ENCODE assay signal across 24 mouse cellular contexts in genomic region chr5:111720726-111721125, GRCm38 (mm10). TPM values are rescaled to one million over a fixed set of nuclear protein-coding genes. Genes with fewer than 3 reads are reported as not detected.
DNase-seq lines count a peak whose midpoint lies in the region; ATAC-seq lines count a peak whose summit lies in the region.
"Had no signal": no experiment of that assay in that cellular context is flagged by ENCODE, and none has a peak within 500 bp of the region (broad histone marks: within the 10 kb centered on the region; RNA-seq: fewer than 3 reads in every experiment).

No protein-coding gene starts in this region.

- 72% methylated on average over 9 of the region's 9 CpGs for WGBS in forebrain, embryonic 13.5 days
- 85% methylated on average over 9 of the region's 9 CpGs for WGBS in forebrain, embryonic 11.5 days

- H3K9me3 ChIP-seq in forebrain, embryonic 13.5 days (replicated peaks), result no peaks in the 10 kb centered on the region
- H3K9me3 ChIP-seq in forebrain, embryonic 11.5 days (ENCODE audit: control insufficient read depth, low read length), result no peaks in the 10 kb centered on the region
- H3K9me3 ChIP-seq: embryonic facial prominence, embryonic 15.5 days; heart, embryonic 12.5 days; midbrain, embryonic 13.5 days had no signal

- no peaks in the 10 kb centered on the region for H3K36me3 ChIP-seq in forebrain, embryonic 13.5 days (ENCODE audit: poor library complexity, severe bottlenecking)
- no peaks in the 10 kb centered on the region for H3K36me3 ChIP-seq in forebrain, embryonic 11.5 days (ENCODE audit: control insufficient read depth, insufficient read depth, low read length)
- H3K36me3 ChIP-seq: embryonic facial prominence, embryonic 15.5 days; heart, embryonic 12.5 days; midbrain, embryonic 13.5 days had no signal

- peak overlapping the region; percentile 74 for H3K27ac ChIP-seq in forebrain, embryonic 13.5 days
- no peak overlapping the region for H3K27ac ChIP-seq in forebrain, embryonic 11.5 days (ENCODE audit: low read depth, low read length)
- H3K27ac ChIP-seq: embryonic facial prominence, embryonic 15.5 days; midbrain, embryonic 13.5 days; stomach, postnatal 0 days had no signal

- H3K9ac ChIP-seq in forebrain, embryonic 13.5 days, result no peak overlapping the region
- H3K9ac ChIP-seq in forebrain, embryonic 11.5 days (ENCODE audit: low read length), result no peak overlapping the region
- H3K9ac ChIP-seq: embryonic facial prominence, embryonic 15.5 days; heart, embryonic 12.5 days; midbrain, embryonic 13.5 days had no signal

- no peak for DNase-seq in forebrain, embryonic 11.5 days (ENCODE audit: low spot score)
- peak; percentile 67 for DNase-seq in right cerebral cortex, adult 18-20 months
- DNase-seq in right cerebral cortex, postnatal 4 days, result no peak
- DNase-seq in left cerebral cortex, postnatal 14 days (ENCODE audit: low spot score in 2 of 2), result peak; percentile 67 to 80
- DNase-seq in retina, postnatal 1 day, result no peak
- no peak for DNase-seq in layer of hippocampus, adult 8-10 months (ENCODE audit: low spot score in 2 of 2)
- DNase-seq: adrenal gland, postnatal 10 days; cerebellum, adult 2 months; gastrocnemius, postnatal 36 days; thymus, postnatal 36 days had no signal

- no peak overlapping the region for H3K4me2 ChIP-seq in forebrain, embryonic 13.5 days
- no peak overlapping the region for H3K4me2 ChIP-seq in forebrain, embryonic 11.5 days (ENCODE audit: low read depth, low read length, severe bottlenecking)
- H3K4me2 ChIP-seq: embryonic facial prominence, embryonic 15.5 days; heart, embryonic 12.5 days; liver, embryonic 11.5 days; midbrain, embryonic 13.5 days had no signal

- no peak overlapping the region for H3K4me3 ChIP-seq in forebrain, embryonic 13.5 days
- H3K4me3 ChIP-seq in forebrain, embryonic 11.5 days (ENCODE audit: low read depth, low read length), result no peak overlapping the region
- H3K4me3 ChIP-seq: embryonic facial prominence, embryonic 15.5 days; heart, embryonic 12.5 days; midbrain, embryonic 13.5 days; myocyte had no signal

- intact Hi-C loops in left cerebral cortex, postnatal 14 days (cut with DNase I), result no loop called here

- peaks cover 59% of the 10 kb centered on the region for H3K4me1 ChIP-seq in forebrain, embryonic 13.5 days
- H3K4me1 ChIP-seq in forebrain, embryonic 11.5 days (replicated peaks; ENCODE audit: control insufficient read depth, insufficient read depth, low read length), result peaks cover 13% of the 10 kb centered on the region

- no peaks in the 10 kb centered on the region for H3K27me3 ChIP-seq in forebrain, embryonic 13.5 days
- H3K27me3 ChIP-seq in forebrain, embryonic 11.5 days (ENCODE audit: control insufficient read depth, insufficient read depth, low read length), result no peaks in the 10 kb centered on the region
- H3K27me3 ChIP-seq: embryonic facial prominence, embryonic 15.5 days had no signal

- ATAC-seq in forebrain, embryonic 13.5 days, result peak; percentile 22; the same call in 1 of the 2 replicates
- ATAC-seq in forebrain, embryonic 11.5 days (replicated peaks; ENCODE audit: low FRiP score), result no peak
- ATAC-seq: hindbrain, embryonic 16.5 days; intestine, postnatal 0 days; midbrain, embryonic 13.5 days had no signal

RNA-seq across cellular contexts. Expression of gene Gm26897, which starts 13.0 kb away (rescaled TPM):
- polyA plus RNA-seq in forebrain, embryonic 13.5 days (2015; fragmentation: Nextera tagmentation; extraction: Ambion mirVana), result not detected in 2 replicates
- not detected in 2 replicates for polyA plus RNA-seq in forebrain, embryonic 11.5 days (2014; fragmentation: Nextera tagmentation; extraction: Ambion mirVana)
- total RNA-seq in left cerebral cortex, postnatal 14 days (2021), result not detected
- total RNA-seq in layer of hippocampus, adult 8-10 months (2022), result not detected
- total RNA-seq: adrenal gland, postnatal 10 days; gastrocnemius, postnatal 36 days; heart, postnatal 25 days; layer of hippocampus, adult 18-20 months; neutrophil, adult 5-6 weeks had no signal
- polyA plus RNA-seq: cerebellum, adult 2 months; embryonic facial prominence, embryonic 15.5 days; heart, embryonic 12.5 days; hindbrain, embryonic 16.5 days; intestine, postnatal 0 days; kidney, embryonic 16.5 days; liver, embryonic 11.5 days; lung, embryonic 16.5 days; midbrain, embryonic 13.5 days; myocyte; stomach, postnatal 0 days had no signal

Comparison
In these comparisons a context has a peak if more than half of its experiments do, and no peak if none do; other contexts are left out.
1. DNase-seq: peak in right cerebral cortex, adult 18-20 months (single experiment) and left cerebral cortex, postnatal 14 days (2 of 2); none in forebrain, embryonic 11.5 days (single experiment), right cerebral cortex, postnatal 4 days (single experiment), retina, postnatal 1 day (single experiment) and layer of hippocampus, adult 8-10 months (0 of 2).